Mouse (Mus musculus): ENCODE results near the gene Tas2r126. TPM values are rescaled to one million over a fixed set of nuclear protein-coding genes. Genes with fewer than 3 reads are reported as not detected.
A peak's percentile ranks its signal among the peaks of the same experiment; 100 is the strongest.

The Tas2r126 gene
- not detected in 2 replicates for polyA plus RNA-seq (2015; fragmentation: Nextera tagmentation; extraction: Ambion mirVana)

DNA sequence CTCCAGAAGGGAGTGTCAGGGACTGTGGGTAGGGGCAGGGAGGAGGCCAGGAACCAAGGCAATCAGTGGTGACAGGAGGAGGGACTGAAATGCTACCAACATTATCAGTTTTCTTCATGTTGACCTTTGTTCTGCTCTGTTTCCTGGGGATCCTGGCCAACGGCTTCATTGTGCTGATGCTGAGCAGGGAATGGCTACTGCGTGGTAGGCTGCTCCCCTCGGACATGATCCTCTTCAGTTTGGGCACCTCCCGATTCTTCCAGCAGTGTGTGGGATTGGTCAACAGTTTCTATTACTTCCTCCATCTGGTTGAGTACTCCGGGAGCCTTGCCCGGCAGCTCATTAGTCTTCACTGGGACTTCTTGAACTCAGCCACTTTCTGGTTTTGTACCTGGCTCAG lies at the start of gene Tas2r126:
Gene Tas2r126 (plus strand): TSS at position 90 of the 400 bp plus-strand sequence.
- no peak within 1 kb of the TSS for H3K4me2 ChIP-seq (replicated peaks; ENCODE audit: low read depth, low read length)
- H3K36me3 ChIP-seq (ENCODE audit: insufficient read depth, low read length) = no peaks in the 10 kb centered on the region
- no peak within 1 kb of the TSS for H3K9ac ChIP-seq (replicated peaks; ENCODE audit: low read length)
- H3K27ac ChIP-seq (ENCODE audit: low read length) = no peak within 1 kb of the TSS
- H3K9me3 ChIP-seq (ENCODE audit: low read length) = no peaks in the 10 kb centered on the region
- 0 out of 2 replicates have a peak, but pooled peaks have one; percentile 35 for ATAC-seq (ENCODE audit: low FRiP score, low TSS enrichment)
- H3K4me1 ChIP-seq (ENCODE audit: insufficient read depth, low read length) = no peaks in the 10 kb centered on the region
- H3K27me3 ChIP-seq (ENCODE audit: insufficient read depth, low read length) = no peaks in the 10 kb centered on the region
- no peak within 1 kb of the TSS for H3K4me3 ChIP-seq (ENCODE audit: low read length)
- WGBS = 52% methylated on average over 6 of the region's 6 CpGs

DNA sequence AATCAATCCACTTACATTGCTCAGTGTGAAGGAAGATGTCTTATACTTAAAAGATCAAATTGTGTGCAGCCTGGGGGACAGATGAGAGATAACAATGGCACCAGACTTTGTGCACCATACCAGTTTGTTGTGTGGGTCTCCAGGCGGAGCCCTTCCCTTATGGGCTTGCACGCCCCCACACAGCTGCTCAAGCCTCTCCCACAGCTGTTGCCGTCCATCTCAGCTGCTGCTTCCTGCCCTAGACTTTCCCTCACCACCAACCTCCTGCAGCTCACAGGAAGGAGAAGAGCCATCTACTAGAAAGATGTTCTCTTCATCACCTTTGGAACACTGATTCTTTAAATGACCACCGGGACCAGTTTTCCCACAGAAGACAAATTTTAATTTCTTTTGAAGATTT lies 48.7 kb upstream of the Tas2r126 start:
- Histone ChIP-seq H3K36me3 (ENCODE audit: insufficient read depth, low read length) (no peaks in the 10 kb centered on the region), H3K9ac (replicated peaks; ENCODE audit: low read length) (no peak overlapping the region), H3K4me3 (ENCODE audit: low read length) (no peak overlapping the region), H3K4me1 (ENCODE audit: insufficient read depth, low read length) (peaks cover 8% of the 10 kb centered on the region; the same call in 1 of the 2 replicates), H3K9me3 (ENCODE audit: low read length) (no peaks in the 10 kb centered on the region), H3K27ac (ENCODE audit: low read length) (no peak overlapping the region), H3K4me2 (replicated peaks; ENCODE audit: low read depth, low read length) (no peak overlapping the region), H3K27me3 (ENCODE audit: insufficient read depth, low read length) (no peaks in the 10 kb centered on the region)
- no peak for ATAC-seq (ENCODE audit: low FRiP score, low TSS enrichment)
- 54% methylated on average over 4 of the region's 4 CpGs for WGBS

DNA sequence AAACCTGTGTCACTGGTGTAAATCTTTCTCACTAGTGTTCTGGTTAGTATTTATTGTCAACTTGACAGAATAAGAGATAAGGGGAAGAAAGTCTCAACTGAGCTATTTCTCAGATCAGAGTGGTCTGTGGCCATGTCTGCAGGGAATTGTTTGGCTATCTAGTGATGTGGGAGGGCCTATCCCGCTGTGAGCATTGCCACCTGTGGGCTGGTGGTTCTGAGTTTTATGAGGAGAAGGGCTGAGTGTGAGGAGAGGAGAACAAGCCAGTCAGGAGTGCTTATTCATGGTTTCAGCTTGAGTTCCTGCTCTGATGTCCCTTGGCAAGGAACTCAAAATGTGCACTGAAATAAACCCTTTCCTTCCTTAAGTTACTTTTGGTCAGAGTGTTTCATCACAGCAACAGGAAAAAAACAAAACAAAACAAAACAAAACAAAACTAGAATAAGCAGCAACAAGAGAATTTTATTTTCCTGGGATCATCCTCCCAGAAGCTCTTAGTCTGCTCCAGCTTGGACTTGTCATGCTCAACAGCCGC lies 42.5 kb upstream of the Tas2r126 start:
- WGBS = 21% methylated on average over 2 of the region's 2 CpGs
- peaks cover 12% of the 10 kb centered on the region for H3K4me1 ChIP-seq (ENCODE audit: insufficient read depth, low read length)
- no peak overlapping the region for H3K9ac ChIP-seq (replicated peaks; ENCODE audit: low read length)
- H3K36me3 ChIP-seq (ENCODE audit: insufficient read depth, low read length) = no peaks in the 10 kb centered on the region
- no peaks in the 10 kb centered on the region for H3K27me3 ChIP-seq (ENCODE audit: insufficient read depth, low read length)
- peak overlapping the region; percentile 53; the same call in 1 of the 2 replicates for H3K27ac ChIP-seq (ENCODE audit: low read length)
- H3K9me3 ChIP-seq (ENCODE audit: low read length) = no peaks in the 10 kb centered on the region
- H3K4me3 ChIP-seq (ENCODE audit: low read length) = no peak overlapping the region
- H3K4me2 ChIP-seq (replicated peaks; ENCODE audit: low read depth, low read length) = no peak overlapping the region
- ATAC-seq (ENCODE audit: low FRiP score, low TSS enrichment) = peak; percentile 93

- H3K36me3 ChIP-seq (ENCODE audit: insufficient read depth, low read length) = no peaks in the 10 kb centered on the region
- 51% methylated on average over 9 of the region's 9 CpGs for WGBS
- H3K4me3 ChIP-seq (ENCODE audit: low read length) = no peak overlapping the region
- peak; percentile 75 for ATAC-seq (ENCODE audit: low FRiP score, low TSS enrichment)
- H3K27ac ChIP-seq (ENCODE audit: low read length) = peak overlapping the region; percentile 47; the same call in 1 of the 2 replicates
- H3K4me2 ChIP-seq (replicated peaks; ENCODE audit: low read depth, low read length) = no peak overlapping the region
- H3K27me3 ChIP-seq (ENCODE audit: insufficient read depth, low read length) = no peaks in the 10 kb centered on the region
- no peak overlapping the region for H3K9ac ChIP-seq (replicated peaks; ENCODE audit: low read length)
- H3K4me1 ChIP-seq (ENCODE audit: insufficient read depth, low read length) = peaks cover 15% of the 10 kb centered on the region
- no peaks in the 10 kb centered on the region for H3K9me3 ChIP-seq (ENCODE audit: low read length)
Measured at GRCm38 (mm10) chr6:42395960-42396809, 38.1 kb upstream of the Tas2r126 start.

GRCm38 (mm10) chr6:42397041-42397657 lies 37.2 kb upstream of the Tas2r126 start:
- Histone ChIP-seq H3K27ac (ENCODE audit: low read length) (no peak overlapping the region), H3K27me3 (ENCODE audit: insufficient read depth, low read length) (no peaks in the 10 kb centered on the region), H3K4me2 (replicated peaks; ENCODE audit: low read depth, low read length) (no peak overlapping the region), H3K4me3 (ENCODE audit: low read length) (no peak overlapping the region), H3K9me3 (ENCODE audit: low read length) (no peaks in the 10 kb centered on the region), H3K4me1 (ENCODE audit: insufficient read depth, low read length) (peaks cover 9% of the 10 kb centered on the region), H3K36me3 (ENCODE audit: insufficient read depth, low read length) (no peaks in the 10 kb centered on the region), H3K9ac (replicated peaks; ENCODE audit: low read length) (no peak overlapping the region)
- no peak for ATAC-seq (ENCODE audit: low FRiP score, low TSS enrichment)
- WGBS = 64% methylated on average over 3 of the region's 3 CpGs

DNA sequence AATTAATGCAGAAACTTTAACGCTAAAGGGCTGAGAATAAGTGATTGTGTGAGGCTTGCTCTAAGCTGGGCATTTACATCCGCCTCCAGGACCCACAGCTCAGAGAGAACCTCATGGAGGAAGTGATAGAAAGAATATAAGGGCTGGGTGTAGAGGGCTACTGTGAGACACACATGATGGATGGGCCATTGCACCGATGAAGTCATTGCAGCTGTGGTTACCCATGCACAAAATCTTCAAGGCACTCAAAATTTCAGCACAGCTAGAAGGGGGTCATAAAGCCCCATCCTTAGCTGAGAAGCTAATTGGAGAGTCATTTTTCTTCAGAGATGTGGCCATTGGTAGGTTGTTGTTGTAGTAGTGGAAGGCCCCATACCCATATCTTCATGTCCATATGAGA lies 36.0 kb upstream of the Tas2r126 start:
- no peak overlapping the region for H3K4me2 ChIP-seq (replicated peaks; ENCODE audit: low read depth, low read length)
- H3K36me3 ChIP-seq (ENCODE audit: insufficient read depth, low read length) = no peaks in the 10 kb centered on the region
- ATAC-seq (ENCODE audit: low FRiP score, low TSS enrichment) = no peak
- no peak overlapping the region for H3K9ac ChIP-seq (replicated peaks; ENCODE audit: low read length)
- no peaks in the 10 kb centered on the region for H3K27me3 ChIP-seq (ENCODE audit: insufficient read depth, low read length)
- WGBS = 73% methylated on average over 3 of the region's 3 CpGs
- H3K4me3 ChIP-seq (ENCODE audit: low read length) = no peak overlapping the region
- no peaks in the 10 kb centered on the region for H3K9me3 ChIP-seq (ENCODE audit: low read length)
- peaks cover 9% of the 10 kb centered on the region for H3K4me1 ChIP-seq (ENCODE audit: insufficient read depth, low read length)
- no peak overlapping the region for H3K27ac ChIP-seq (ENCODE audit: low read length)

- 96% methylated on average over 1 of the region's 1 CpGs for WGBS
- Histone ChIP-seq H3K27me3 (ENCODE audit: insufficient read depth, low read length) (no peaks in the 10 kb centered on the region), H3K4me3 (ENCODE audit: low read length) (no peak overlapping the region), H3K4me1 (ENCODE audit: insufficient read depth, low read length) (peaks cover 9% of the 10 kb centered on the region), H3K9me3 (ENCODE audit: low read length) (no peaks in the 10 kb centered on the region), H3K36me3 (ENCODE audit: insufficient read depth, low read length) (no peaks in the 10 kb centered on the region), H3K27ac (ENCODE audit: low read length) (no peak overlapping the region), H3K9ac (replicated peaks; ENCODE audit: low read length) (no peak overlapping the region), H3K4me2 (replicated peaks; ENCODE audit: low read depth, low read length) (no peak overlapping the region)
- no peak for ATAC-seq (ENCODE audit: low FRiP score, low TSS enrichment)
Measured at GRCm38 (mm10) chr6:42398998-42399397, 35.3 kb upstream of the Tas2r126 start.

DNA sequence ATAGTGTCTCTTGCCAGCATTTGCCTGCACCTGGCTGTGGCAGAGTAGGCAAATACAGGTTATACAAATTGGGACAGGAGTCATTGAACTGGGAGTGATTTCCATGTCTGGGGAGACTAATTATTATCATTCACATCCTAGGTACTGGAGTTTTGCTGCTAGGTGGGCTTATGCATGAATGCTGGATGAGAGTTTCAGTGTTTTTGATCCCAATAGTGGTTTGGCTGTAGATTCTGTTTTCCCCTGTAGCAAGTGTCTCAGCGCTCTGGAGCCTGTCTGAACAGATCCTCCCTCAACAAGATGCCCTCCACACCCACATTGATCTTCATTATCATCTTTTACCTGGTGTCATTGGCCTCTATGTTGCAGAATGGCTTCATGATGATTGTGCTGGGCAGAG lies 34.4 kb upstream of the Tas2r126 start, which contains the start of gene Tas2r143:
Gene Tas2r143 (plus strand): TSS at position 301 of the 400 bp plus-strand sequence.
- Histone ChIP-seq H3K9me3 (ENCODE audit: low read length) (no peaks in the 10 kb centered on the region), H3K4me1 (ENCODE audit: insufficient read depth, low read length) (peaks cover 9% of the 10 kb centered on the region), H3K36me3 (ENCODE audit: insufficient read depth, low read length) (no peaks in the 10 kb centered on the region), H3K27me3 (ENCODE audit: insufficient read depth, low read length) (no peaks in the 10 kb centered on the region), H3K4me2 (replicated peaks; ENCODE audit: low read depth, low read length) (no peak within 1 kb of the TSS), H3K4me3 (ENCODE audit: low read length) (no peak within 1 kb of the TSS), H3K9ac (replicated peaks; ENCODE audit: low read length) (no peak within 1 kb of the TSS), H3K27ac (ENCODE audit: low read length) (no peak within 1 kb of the TSS)
- ATAC-seq (ENCODE audit: low FRiP score, low TSS enrichment) = no peak
- WGBS = 92% methylated on average over 1 of the region's 1 CpGs

DNA sequence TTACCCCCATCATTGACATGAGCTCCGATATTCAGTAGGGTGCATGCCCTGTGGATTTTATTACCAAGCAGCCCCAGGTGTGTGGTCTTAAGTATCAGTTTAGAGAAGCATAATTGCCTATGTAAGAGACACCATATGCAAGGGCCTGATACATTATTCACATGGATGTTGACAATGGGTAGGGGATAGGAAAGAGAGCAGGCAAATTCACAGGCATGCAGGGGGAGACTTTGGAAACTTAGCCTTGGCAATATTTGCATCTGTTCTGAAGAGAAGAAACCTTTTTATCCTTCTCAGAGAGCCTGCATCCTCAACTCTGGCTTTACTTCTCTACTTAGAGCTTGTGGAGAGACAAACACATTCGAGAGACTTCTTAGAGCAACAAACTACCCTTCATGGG lies 29.2 kb upstream of the Tas2r126 start, which contains the start of gene Tas2r135:
Gene Tas2r135 (plus strand): TSS at position 301 of the 400 bp plus-strand sequence.
- Histone ChIP-seq H3K4me3 (ENCODE audit: low read length) (no peak within 1 kb of the TSS), H3K36me3 (ENCODE audit: insufficient read depth, low read length) (no peaks in the 10 kb centered on the region), H3K4me1 (ENCODE audit: insufficient read depth, low read length) (no peaks in the 10 kb centered on the region), H3K9me3 (ENCODE audit: low read length) (no peaks in the 10 kb centered on the region), H3K27me3 (ENCODE audit: insufficient read depth, low read length) (no peaks in the 10 kb centered on the region), H3K27ac (ENCODE audit: low read length) (no peak within 1 kb of the TSS), H3K4me2 (replicated peaks; ENCODE audit: low read depth, low read length) (no peak within 1 kb of the TSS), H3K9ac (replicated peaks; ENCODE audit: low read length) (no peak within 1 kb of the TSS)
- no peak for ATAC-seq (ENCODE audit: low FRiP score, low TSS enrichment)
- WGBS = 77% methylated on average over 2 of the region's 2 CpGs

Measured in kidney, embryonic 16.5 days (tissue).